Comparison of ENCODE assay signal across 9 mouse cellular contexts in the genomic region with DNA sequence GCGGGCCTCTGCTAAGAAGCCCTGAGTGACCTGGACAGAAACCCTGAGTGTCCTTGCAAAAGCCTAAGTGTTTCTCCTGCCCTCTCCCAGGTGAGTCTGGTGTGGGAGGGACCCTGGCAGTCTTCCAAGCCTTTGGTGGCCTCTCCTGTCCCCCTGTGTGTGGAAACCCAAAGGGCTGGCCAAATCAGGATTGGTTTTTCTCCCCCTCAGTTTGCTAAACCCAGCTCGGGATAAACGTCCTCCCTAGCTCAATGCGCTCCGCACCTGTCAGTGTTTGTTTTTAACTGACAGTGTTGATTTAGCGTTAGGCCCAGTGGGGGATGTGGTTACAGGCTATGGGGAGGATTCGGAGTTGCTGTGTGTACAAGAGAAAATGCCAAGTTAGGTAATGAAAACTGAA.
DNase-seq lines count a peak whose midpoint lies in the region; ATAC-seq lines count a peak whose summit lies in the region.
"Had no signal": no experiment of that assay in that cellular context is flagged by ENCODE, and none has a peak within 500 bp of the region (broad histone marks: within the 10 kb centered on the region; RNA-seq: fewer than 3 reads in every experiment).

No protein-coding gene starts in this region.

- peak; percentile 82 for ATAC-seq in activated CD4-positive, CD25-positive, alpha-beta regulatory T cell, adult 4 months
- peak; percentile 78 for ATAC-seq in liver, embryonic 13.5 days (ENCODE audit: low read depth)
- ATAC-seq in heart, embryonic 11.5 days (replicated peaks; ENCODE audit: insufficient number of reproducible peaks, low FRiP score, low TSS enrichment), result no peak

- peak overlapping the region; percentile 29; the same call in 1 of the 2 replicates for H3K27ac ChIP-seq in liver, embryonic 13.5 days
- no peak overlapping the region for H3K27ac ChIP-seq in heart, embryonic 11.5 days (ENCODE audit: low read depth, low read length)

- H3K9ac ChIP-seq in liver, embryonic 13.5 days, result no peak overlapping the region
- H3K9ac ChIP-seq in heart, embryonic 11.5 days (ENCODE audit: low read depth, low read length), result no peak overlapping the region

- H3K36me3 ChIP-seq in liver, embryonic 13.5 days, result no peaks in the 10 kb centered on the region
- H3K36me3 ChIP-seq in heart, embryonic 11.5 days (ENCODE audit: control insufficient read depth, insufficient read depth, low read length), result no peaks in the 10 kb centered on the region

- no peak overlapping the region for H3K4me2 ChIP-seq in liver, embryonic 13.5 days
- no peak overlapping the region for H3K4me2 ChIP-seq in heart, embryonic 11.5 days

- H3K4me3 ChIP-seq in liver, embryonic 13.5 days (replicated peaks), result no peak overlapping the region
- H3K4me3 ChIP-seq in heart, embryonic 11.5 days (ENCODE audit: low read depth, low read length), result no peak overlapping the region

- no peaks in the 10 kb centered on the region for H3K9me3 ChIP-seq in liver, embryonic 13.5 days (replicated peaks)
- no peaks in the 10 kb centered on the region for H3K9me3 ChIP-seq in heart, embryonic 11.5 days (replicated peaks; ENCODE audit: control insufficient read depth, low read length)

- no peaks in the 10 kb centered on the region for H3K27me3 ChIP-seq in liver, embryonic 13.5 days
- no peaks in the 10 kb centered on the region for H3K27me3 ChIP-seq in heart, embryonic 11.5 days (ENCODE audit: control insufficient read depth, insufficient read depth, low read length)

- DNase-seq in CD4-positive helper T cell, adult 2 months (ENCODE audit: low read depth, low spot score), result peak; percentile 45
- peak; percentile 3 for DNase-seq in liver, embryonic 13.5 days
- DNase-seq in ovary, postnatal 14 days (ENCODE audit: low spot score), result peak; percentile 39
- no peak for DNase-seq in right cerebral cortex, postnatal 36 days (ENCODE audit: low spot score in 2 of 2)
- DNase-seq in spleen, adult 12 weeks (ENCODE audit: low spot score), result no peak
- no peak for DNase-seq in heart, postnatal 14 days
- DNase-seq: layer of hippocampus, postnatal 36 days had no signal

- 0 out of 2 replicates have a peak, but pooled peaks cover 3% of the 10 kb centered on the region for H3K4me1 ChIP-seq in liver, embryonic 13.5 days (replicated peaks)
- peaks cover 4% of the 10 kb centered on the region; the same call in 1 of the 2 replicates for H3K4me1 ChIP-seq in heart, embryonic 11.5 days (ENCODE audit: control insufficient read depth, insufficient read depth, low read length)

- 46% methylated on average over 7 of the region's 7 CpGs for WGBS in liver, embryonic 13.5 days (ENCODE audit: insufficient replicate concordance)
- WGBS in heart, embryonic 11.5 days (ENCODE audit: insufficient replicate concordance), result 42% methylated on average over 7 of the region's 7 CpGs

- intact Hi-C loops in heart, postnatal 14 days (cut with DNase I), result no loop called here

Comparison
In these comparisons a context has a peak if more than half of its experiments do, and no peak if none do; other contexts are left out.
1. DNase-seq: peak in CD4-positive helper T cell, adult 2 months (single experiment), liver, embryonic 13.5 days (single experiment) and ovary, postnatal 14 days (single experiment); none in right cerebral cortex, postnatal 36 days (0 of 2), spleen, adult 12 weeks (single experiment) and heart, postnatal 14 days (0 of 2).